Mouse (Mus musculus) small intestine, adult 2 months (tissue): Measurements from ENCODE around the gene Cyp2e1.

ENCODE experiments used
- CTCF ChIP-seq: fragments of 200-500 bp; IDR thresholded peaks from 2 replicates; pipeline ENCODE4 v1.5.1; 2012; ENCODE audit warnings: low read depth, mild to moderate bottlenecking, control low read depth, inconsistent platforms, low read length, moderate library complexity, mixed read lengths; ENCODE audit not compliant: insufficient replicate concordance, insufficient read length; ENCODE audit errors: extremely low read depth
- POLR2A ChIP-seq: fragments of 200-500 bp; IDR thresholded peaks from 2 replicates; pipeline ENCODE4 v1.6.1; 2012; ENCODE audit warnings: low read depth, mild to moderate bottlenecking, control low read depth, inconsistent platforms, low read length, moderate library complexity

DNA sequence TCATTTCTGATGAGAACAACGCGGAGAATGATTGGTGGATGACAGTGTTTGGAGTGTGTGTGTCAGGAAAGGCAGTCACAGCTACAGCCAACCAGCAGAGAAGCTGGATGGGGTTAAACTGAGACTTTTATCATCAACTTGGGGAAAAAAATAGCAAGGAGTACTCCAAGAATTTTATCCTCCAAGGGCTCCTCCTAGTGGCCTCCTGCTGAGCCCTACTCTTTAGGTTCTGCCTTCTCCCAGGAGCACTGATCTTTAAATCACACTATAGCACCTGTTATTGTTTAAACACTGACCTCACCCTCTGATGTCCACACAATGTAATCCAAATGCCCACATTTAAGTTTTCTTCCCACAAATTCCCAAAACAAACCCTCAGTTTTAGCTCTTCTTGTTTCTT is 30.4 kb upstream of the Cyp2e1 start:
- TF ChIP-seq POLR2A, result no peak
- TF ChIP-seq CTCF, result no peak
